Comparison of ENCODE assay signal across 16 mouse cellular contexts in genomic region chr17:15055925-15056324, GRCm38 (mm10). TPM values are rescaled to one million over a fixed set of nuclear protein-coding genes. Genes with fewer than 3 reads are reported as not detected.
DNase-seq lines count a peak whose midpoint lies in the region; ATAC-seq lines count a peak whose summit lies in the region.
"Had no signal": no experiment of that assay in that cellular context is flagged by ENCODE, and none has a peak within 500 bp of the region (broad histone marks: within the 10 kb centered on the region; RNA-seq: fewer than 3 reads in every experiment).

No protein-coding gene starts in this region.

- peaks cover 3% of the 10 kb centered on the region; the same call in 1 of the 2 replicates for H3K27me3 ChIP-seq in heart, embryonic 11.5 days (ENCODE audit: control insufficient read depth, insufficient read depth, low read length)
- no peaks in the 10 kb centered on the region for H3K27me3 ChIP-seq in midbrain, embryonic 11.5 days (ENCODE audit: control insufficient read depth, insufficient read depth, low read length)
- no peaks in the 10 kb centered on the region for H3K27me3 ChIP-seq in midbrain, embryonic 15.5 days (replicated peaks)
- no peaks in the 10 kb centered on the region for H3K27me3 ChIP-seq in limb, embryonic 10.5 days (ENCODE audit: low read depth, poor library complexity, severe bottlenecking)
- no peaks in the 10 kb centered on the region for H3K27me3 ChIP-seq in hindbrain, embryonic 12.5 days
- H3K27me3 ChIP-seq: intestine, embryonic 15.5 days; neural tube, embryonic 12.5 days had no signal

- H3K4me1 ChIP-seq in heart, embryonic 11.5 days (ENCODE audit: control insufficient read depth, insufficient read depth, low read length): peaks cover 21% of the 10 kb centered on the region
- no peaks in the 10 kb centered on the region for H3K4me1 ChIP-seq in midbrain, embryonic 11.5 days (ENCODE audit: control insufficient read depth, insufficient read depth, low read length)
- no peaks in the 10 kb centered on the region for H3K4me1 ChIP-seq in midbrain, embryonic 15.5 days
- H3K4me1 ChIP-seq in limb, embryonic 10.5 days: no peaks in the 10 kb centered on the region
- H3K4me1 ChIP-seq in hindbrain, embryonic 12.5 days: no peaks in the 10 kb centered on the region
- H3K4me1 ChIP-seq: intestine, embryonic 15.5 days; neural tube, embryonic 12.5 days had no signal

- H3K4me3 ChIP-seq in heart, embryonic 11.5 days (ENCODE audit: low read depth, low read length): no peak overlapping the region
- no peak overlapping the region for H3K4me3 ChIP-seq in midbrain, embryonic 11.5 days (ENCODE audit: low read depth, low read length)
- H3K4me3 ChIP-seq in midbrain, embryonic 15.5 days: no peak overlapping the region
- H3K4me3 ChIP-seq in limb, embryonic 10.5 days: no peak overlapping the region
- H3K4me3 ChIP-seq in hindbrain, embryonic 12.5 days: no peak overlapping the region
- H3K4me3 ChIP-seq: intestine, embryonic 15.5 days; neural tube, embryonic 12.5 days had no signal

- H3K4me2 ChIP-seq in heart, embryonic 11.5 days: no peak overlapping the region
- no peak overlapping the region for H3K4me2 ChIP-seq in midbrain, embryonic 11.5 days
- H3K4me2 ChIP-seq in midbrain, embryonic 15.5 days: no peak overlapping the region
- no peak overlapping the region for H3K4me2 ChIP-seq in hindbrain, embryonic 12.5 days (replicated peaks)
- H3K4me2 ChIP-seq: intestine, embryonic 15.5 days; neural tube, embryonic 12.5 days had no signal

- no peak overlapping the region for H3K27ac ChIP-seq in heart, embryonic 11.5 days (ENCODE audit: low read depth, low read length)
- H3K27ac ChIP-seq in midbrain, embryonic 11.5 days (ENCODE audit: low read depth, low read length): no peak overlapping the region
- H3K27ac ChIP-seq in midbrain, embryonic 15.5 days: no peak overlapping the region
- H3K27ac ChIP-seq in limb, embryonic 10.5 days: no peak overlapping the region
- H3K27ac ChIP-seq in hindbrain, embryonic 12.5 days: no peak overlapping the region
- H3K27ac ChIP-seq: intestine, embryonic 15.5 days; neural tube, embryonic 12.5 days had no signal

- H3K36me3 ChIP-seq in heart, embryonic 11.5 days (ENCODE audit: control insufficient read depth, insufficient read depth, low read length): peaks cover 2% of the 10 kb centered on the region; the same call in 1 of the 2 replicates
- peaks cover 7% of the 10 kb centered on the region; the same call in 1 of the 2 replicates for H3K36me3 ChIP-seq in midbrain, embryonic 11.5 days (ENCODE audit: control insufficient read depth, insufficient read depth, low read length)
- peaks cover 25% of the 10 kb centered on the region for H3K36me3 ChIP-seq in midbrain, embryonic 15.5 days (replicated peaks)
- H3K36me3 ChIP-seq in limb, embryonic 10.5 days: peaks cover 45% of the 10 kb centered on the region
- H3K36me3 ChIP-seq in hindbrain, embryonic 12.5 days: peaks cover 42% of the 10 kb centered on the region

- H3K9me3 ChIP-seq in heart, embryonic 11.5 days (replicated peaks; ENCODE audit: control insufficient read depth, low read length): no peaks in the 10 kb centered on the region
- no peaks in the 10 kb centered on the region for H3K9me3 ChIP-seq in midbrain, embryonic 11.5 days (ENCODE audit: control insufficient read depth, low read length)
- no peaks in the 10 kb centered on the region for H3K9me3 ChIP-seq in midbrain, embryonic 15.5 days
- no peaks in the 10 kb centered on the region for H3K9me3 ChIP-seq in limb, embryonic 10.5 days (replicated peaks)
- no peaks in the 10 kb centered on the region for H3K9me3 ChIP-seq in hindbrain, embryonic 12.5 days (replicated peaks)
- H3K9me3 ChIP-seq: intestine, embryonic 15.5 days; neural tube, embryonic 12.5 days had no signal

- DNase-seq in heart, adult 11 months: peak; percentile 74
- DNase-seq in midbrain, embryonic 11.5 days (ENCODE audit: low spot score, missing footprints): peak; percentile 49
- peak; percentile 21 to 56 for DNase-seq in frontal cortex, postnatal 36 days (ENCODE audit: low spot score in 2 of 2)
- DNase-seq in limb, embryonic 10.5 days (ENCODE audit: low spot score): peak; percentile 18
- no peak for DNase-seq in thymus, postnatal 36 days
- DNase-seq: cerebellum, adult 9-10 months; kidney, postnatal 25 days; lung, postnatal 14 days; midbrain, embryonic 14.5 days; thymus, postnatal 25 days had no signal

- 76% methylated on average over 4 of the region's 4 CpGs for WGBS in heart, embryonic 11.5 days (ENCODE audit: insufficient replicate concordance)
- WGBS in midbrain, embryonic 11.5 days: 90% methylated on average over 4 of the region's 4 CpGs
- WGBS in midbrain, embryonic 15.5 days: 79% methylated on average over 4 of the region's 4 CpGs
- 90% methylated on average over 4 of the region's 4 CpGs for WGBS in limb, embryonic 10.5 days
- 87% methylated on average over 4 of the region's 4 CpGs for WGBS in hindbrain, embryonic 12.5 days

- ATAC-seq in heart, embryonic 11.5 days (replicated peaks; ENCODE audit: insufficient number of reproducible peaks, low FRiP score, low TSS enrichment): no peak
- ATAC-seq in midbrain, embryonic 11.5 days (ENCODE audit: low FRiP score): no peak
- no peak for ATAC-seq in midbrain, embryonic 15.5 days (replicated peaks)
- no peak for ATAC-seq in hindbrain, embryonic 12.5 days (ENCODE audit: low FRiP score)
- ATAC-seq: intestine, embryonic 15.5 days had no signal

- H3K9ac ChIP-seq in heart, embryonic 11.5 days (ENCODE audit: low read depth, low read length): no peak overlapping the region
- H3K9ac ChIP-seq in midbrain, embryonic 11.5 days (ENCODE audit: low read length): no peak overlapping the region
- no peak overlapping the region for H3K9ac ChIP-seq in midbrain, embryonic 15.5 days
- no peak overlapping the region for H3K9ac ChIP-seq in hindbrain, embryonic 12.5 days
- H3K9ac ChIP-seq: intestine, embryonic 15.5 days; neural tube, embryonic 12.5 days had no signal

RNA-seq across cellular contexts. Expression of gene Gm3448, which starts 14.6 kb away (rescaled TPM):
- polyA plus RNA-seq in heart, embryonic 11.5 days (2014; fragmentation: Nextera tagmentation; extraction: Ambion mirVana): 2.8 and 2.9 TPM in 2 replicates
- polyA plus RNA-seq in midbrain, embryonic 11.5 days (2014; fragmentation: Nextera tagmentation; extraction: Ambion mirVana): 3.8 and 4.6 TPM in 2 replicates
- 3.9 and 5.0 TPM in 2 replicates for polyA plus RNA-seq in midbrain, embryonic 15.5 days (2015; fragmentation: Nextera tagmentation; extraction: Ambion mirVana)
- 3.7 and 3.9 TPM in 2 replicates for polyA plus RNA-seq in limb, embryonic 10.5 days (2016; fragmentation: Nextera tagmentation; extraction: Ambion mirVana)
- polyA plus RNA-seq in hindbrain, embryonic 12.5 days (2016; fragmentation: Nextera tagmentation; extraction: Ambion mirVana): 5.9 and 6.5 TPM in 2 replicates

RNA-seq across cellular contexts. Expression of gene Tcte3, which starts 14.6 kb away (rescaled TPM):
- 0.97 TPM in 1 of 2 replicates, not detected in the other for polyA plus RNA-seq in heart, embryonic 11.5 days (2014; fragmentation: Nextera tagmentation; extraction: Ambion mirVana)
- 0.68 TPM in 1 of 2 replicates, not detected in the other for polyA plus RNA-seq in midbrain, embryonic 11.5 days (2014; fragmentation: Nextera tagmentation; extraction: Ambion mirVana)
- polyA plus RNA-seq in midbrain, embryonic 15.5 days (2015; fragmentation: Nextera tagmentation; extraction: Ambion mirVana): 0.53 TPM in 1 of 2 replicates, not detected in the other
- 1.5 TPM in 1 of 2 replicates, not detected in the other for polyA plus RNA-seq in limb, embryonic 10.5 days (2016; fragmentation: Nextera tagmentation; extraction: Ambion mirVana)
- not detected in 2 replicates for polyA plus RNA-seq in hindbrain, embryonic 12.5 days (2016; fragmentation: Nextera tagmentation; extraction: Ambion mirVana)
- polyA plus RNA-seq: liver, adult 2 months; neural tube, embryonic 12.5 days had no signal

RNA-seq across cellular contexts. Expression of gene Ermard, which starts 14.9 kb away (rescaled TPM):
- polyA plus RNA-seq in heart, embryonic 11.5 days (2014; fragmentation: Nextera tagmentation; extraction: Ambion mirVana): 61.0 and 62.8 TPM in 2 replicates
- 69.3 and 83.2 TPM in 2 replicates for polyA plus RNA-seq in midbrain, embryonic 11.5 days (2014; fragmentation: Nextera tagmentation; extraction: Ambion mirVana)
- polyA plus RNA-seq in midbrain, embryonic 15.5 days (2015; fragmentation: Nextera tagmentation; extraction: Ambion mirVana): 85.6 and 91.8 TPM in 2 replicates
- 76.1 and 100.0 TPM in 2 replicates for polyA plus RNA-seq in limb, embryonic 10.5 days (2016; fragmentation: Nextera tagmentation; extraction: Ambion mirVana)
- 97.1 and 112 TPM in 2 replicates for polyA plus RNA-seq in hindbrain, embryonic 12.5 days (2016; fragmentation: Nextera tagmentation; extraction: Ambion mirVana)

RNA-seq across cellular contexts. Expression of gene Gm3435, which starts 45.9 kb away (rescaled TPM):
- polyA plus RNA-seq in heart, embryonic 11.5 days (2014; fragmentation: Nextera tagmentation; extraction: Ambion mirVana): 3.6 and 4.1 TPM in 2 replicates
- polyA plus RNA-seq in midbrain, embryonic 11.5 days (2014; fragmentation: Nextera tagmentation; extraction: Ambion mirVana): 8.0 and 10.3 TPM in 2 replicates
- polyA plus RNA-seq in midbrain, embryonic 15.5 days (2015; fragmentation: Nextera tagmentation; extraction: Ambion mirVana): 9.9 and 10.5 TPM in 2 replicates
- 4.8 and 4.9 TPM in 2 replicates for polyA plus RNA-seq in limb, embryonic 10.5 days (2016; fragmentation: Nextera tagmentation; extraction: Ambion mirVana)
- 10.3 and 11.7 TPM in 2 replicates for polyA plus RNA-seq in hindbrain, embryonic 12.5 days (2016; fragmentation: Nextera tagmentation; extraction: Ambion mirVana)

Comparison
In these comparisons a context has a peak if more than half of its experiments do, and no peak if none do; other contexts are left out.
1. DNase-seq: peak in heart, adult 11 months (single experiment), midbrain, embryonic 11.5 days (single experiment), frontal cortex, postnatal 36 days (2 of 2) and limb, embryonic 10.5 days (single experiment); none in thymus, postnatal 36 days (0 of 2).